Mouse (Mus musculus) yolk sac, embryonic 10.5 days (tissue): ENCODE measurements around the gene Col8a2.

Experiments used
- DNase-seq: peaks from one replicate; pipeline ENCODE4 v3.0.0-alpha.2; 2017; ENCODE audit warnings: low spot score

The Col8a2 gene

DNA sequence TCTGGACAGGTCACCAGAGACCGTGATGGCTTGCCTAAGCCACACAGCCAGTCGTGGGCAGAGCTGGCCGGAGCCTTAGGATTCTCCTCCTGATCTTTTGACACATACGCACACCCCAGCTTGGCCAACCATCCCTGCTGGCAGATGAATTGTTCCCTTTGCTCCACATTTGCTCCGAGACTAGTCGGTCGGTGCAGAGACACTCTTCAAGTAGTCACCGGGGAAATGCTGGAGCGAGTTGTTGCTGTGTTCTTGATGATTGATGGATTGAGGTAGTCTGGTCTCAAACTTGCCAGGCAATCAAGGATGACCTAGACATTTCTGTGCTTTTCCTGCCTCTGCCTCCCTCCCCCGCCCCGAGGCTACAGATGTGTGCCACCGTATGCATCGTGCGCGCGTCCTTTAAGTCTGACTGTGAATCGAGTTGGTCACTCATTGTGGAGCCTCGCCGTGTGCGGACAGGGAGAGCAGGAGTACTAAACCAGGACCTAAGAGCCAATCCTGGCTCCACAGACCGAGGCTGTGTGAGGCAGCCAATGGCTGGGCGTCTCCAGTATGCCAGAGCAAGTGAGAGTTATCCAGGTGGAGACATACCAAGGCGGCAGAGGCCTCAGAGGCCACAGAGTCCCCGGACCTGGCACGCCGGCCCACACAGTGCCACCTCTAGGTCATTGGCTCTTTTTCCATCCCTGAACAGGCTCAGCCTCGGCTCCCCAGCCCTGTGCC, 15.2 kb downstream of the Col8a2 start:
- DNase-seq: no peak

DNA sequence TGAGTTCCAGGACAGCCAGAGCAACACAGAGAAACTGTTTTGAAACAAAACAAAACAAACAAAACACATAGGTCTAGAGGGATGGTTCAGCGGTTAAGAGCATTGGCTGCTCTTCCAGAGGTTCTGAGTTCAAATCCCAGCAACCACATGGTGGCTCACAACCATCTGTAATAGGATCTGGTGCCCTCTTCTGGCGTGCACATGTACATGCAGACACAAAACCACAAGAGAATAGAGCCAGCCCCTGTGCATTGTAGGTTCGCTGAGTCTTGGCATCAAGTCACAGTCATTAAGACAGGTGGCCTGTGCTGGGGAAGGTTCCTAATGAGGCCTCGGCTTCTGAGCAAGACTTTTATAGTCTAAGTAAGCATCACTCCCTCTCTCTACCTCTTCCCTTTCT, 17.3 kb downstream of the Col8a2 start:
- no peak for DNase-seq

DNA sequence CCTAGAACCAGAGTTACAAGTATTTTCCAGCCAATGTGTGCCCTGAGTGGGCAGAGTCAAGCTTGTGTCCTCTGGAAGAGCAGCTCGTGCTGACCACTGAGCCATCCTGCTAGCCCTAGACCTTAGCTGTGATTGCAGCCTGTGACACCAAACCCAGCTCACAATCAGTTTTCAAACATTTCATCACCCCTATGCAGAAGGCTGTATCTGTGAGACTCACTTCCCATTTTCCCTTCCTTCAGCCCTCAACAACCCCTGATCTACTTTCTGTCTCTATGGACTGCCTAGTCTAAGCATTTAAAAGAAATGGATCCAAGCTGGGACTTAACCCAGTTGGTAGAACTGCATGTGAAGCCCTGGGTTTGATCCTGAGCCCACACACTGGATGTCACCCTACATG, 18.8 kb downstream of the Col8a2 start:
- DNase-seq: no peak

DNA sequence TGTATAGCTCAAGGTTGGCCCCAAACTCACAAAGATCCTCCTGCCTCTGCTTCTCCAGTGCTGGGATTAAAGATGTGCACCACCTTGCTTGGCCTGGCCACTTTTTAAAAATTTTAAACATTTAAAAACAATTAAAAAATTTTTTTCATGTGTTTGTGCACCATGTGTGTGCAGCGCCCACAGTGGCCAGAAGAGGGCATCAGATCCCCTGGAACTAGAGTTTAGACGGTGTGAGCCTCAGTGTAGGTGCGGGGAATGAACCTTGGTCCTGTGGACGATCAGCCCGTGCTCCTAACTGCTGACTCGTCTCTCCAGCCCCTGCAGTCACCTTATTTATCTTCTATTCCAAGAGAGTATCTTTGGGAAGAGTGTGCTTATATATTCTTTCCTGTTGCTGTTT, 19.5 kb downstream of the Col8a2 start:
- no peak for DNase-seq

DNA sequence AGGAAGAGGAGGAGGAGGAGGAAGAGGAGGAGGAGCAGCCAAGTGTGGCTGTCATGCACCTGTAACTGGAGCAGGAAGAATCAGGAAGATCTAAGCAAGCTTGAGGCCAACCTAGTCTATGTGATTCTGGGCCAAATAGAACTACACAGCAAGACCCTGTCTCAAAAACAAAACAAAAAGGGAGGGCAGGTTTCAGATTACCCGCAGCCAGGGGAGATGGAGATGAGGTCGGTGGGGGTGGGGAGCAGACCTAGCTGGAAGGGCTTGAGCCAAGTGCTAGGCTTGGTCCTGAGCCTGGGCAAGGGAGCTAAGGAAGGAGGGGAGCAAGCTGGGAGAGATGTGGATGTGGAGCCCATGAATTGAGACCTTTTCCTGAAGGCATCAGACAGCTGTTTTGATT, 20.2 kb downstream of the Col8a2 start:
- no peak for DNase-seq

DNA sequence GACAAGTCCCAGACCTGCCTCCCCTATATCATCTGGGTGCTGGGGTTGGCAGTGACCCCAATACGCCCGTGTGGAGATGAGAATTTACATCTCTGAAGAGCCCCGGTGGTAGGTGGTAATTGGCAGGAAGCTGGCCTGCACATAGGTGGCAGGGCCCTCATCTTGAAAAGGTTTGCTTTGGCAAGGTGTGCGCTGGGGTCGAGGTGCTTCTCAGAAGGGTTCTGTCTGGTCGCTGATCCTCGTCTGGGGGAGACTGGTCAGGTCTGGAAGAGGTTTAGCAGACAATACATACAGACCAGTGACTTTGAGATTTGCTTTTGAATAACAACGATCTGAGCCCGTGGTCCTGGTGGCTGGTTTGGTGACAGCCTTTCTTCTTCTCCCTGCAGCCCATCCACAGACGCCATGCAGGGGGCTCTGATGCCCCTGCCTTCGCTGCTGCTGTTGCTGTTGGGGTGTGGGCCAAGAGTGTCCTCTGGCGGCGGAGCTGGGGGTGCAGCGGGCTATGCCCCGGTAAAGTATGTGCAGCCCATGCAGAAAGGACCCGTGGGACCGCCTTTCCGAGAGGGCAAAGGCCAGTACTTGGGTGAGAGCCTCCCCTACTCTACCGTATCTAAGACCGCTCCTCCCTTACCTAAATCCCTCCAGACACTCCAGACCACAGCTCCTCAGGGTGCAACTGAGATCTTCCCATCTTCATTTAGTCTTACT, 22.8 kb downstream of the Col8a2 start:
- DNase-seq: no peak

DNA sequence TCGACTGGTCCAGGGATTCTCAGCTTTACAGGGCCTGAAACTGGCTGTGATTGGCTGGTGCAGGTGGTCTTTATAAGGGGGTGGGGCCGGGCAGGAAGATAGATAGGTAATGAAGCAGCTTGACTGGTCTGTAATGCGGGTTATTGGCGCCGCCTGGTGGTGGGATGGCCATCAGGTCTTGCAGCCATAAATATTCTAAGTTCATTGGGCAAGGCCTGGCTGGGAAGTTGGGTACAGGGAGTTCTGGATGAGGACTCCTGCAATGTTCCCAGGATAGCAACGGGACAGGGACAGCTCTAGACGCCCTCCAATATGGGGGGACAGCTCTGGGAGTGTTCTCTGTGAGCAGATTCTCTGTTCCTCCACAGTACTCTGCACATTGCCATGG, 23.3 kb downstream of the Col8a2 start:
- DNase-seq: peak; percentile 84

DNA sequence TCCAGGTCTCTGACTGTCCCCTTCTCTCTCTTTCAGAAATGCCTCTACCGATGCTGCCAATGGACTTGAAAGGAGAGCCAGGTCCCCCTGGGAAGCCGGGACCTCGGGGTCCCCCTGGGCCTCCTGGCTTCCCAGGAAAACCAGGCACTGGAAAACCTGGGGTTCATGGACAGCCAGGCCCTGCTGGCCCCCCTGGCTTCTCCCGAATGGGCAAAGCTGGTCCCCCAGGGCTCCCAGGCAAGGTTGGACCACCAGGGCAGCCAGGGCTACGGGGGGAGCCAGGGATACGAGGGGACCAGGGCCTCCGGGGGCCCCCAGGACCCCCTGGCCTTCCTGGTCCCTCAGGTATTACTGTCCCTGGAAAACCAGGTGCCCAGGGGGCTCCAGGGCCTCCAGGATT, 23.8 kb downstream of the Col8a2 start:
- DNase-seq: no peak

DNA sequence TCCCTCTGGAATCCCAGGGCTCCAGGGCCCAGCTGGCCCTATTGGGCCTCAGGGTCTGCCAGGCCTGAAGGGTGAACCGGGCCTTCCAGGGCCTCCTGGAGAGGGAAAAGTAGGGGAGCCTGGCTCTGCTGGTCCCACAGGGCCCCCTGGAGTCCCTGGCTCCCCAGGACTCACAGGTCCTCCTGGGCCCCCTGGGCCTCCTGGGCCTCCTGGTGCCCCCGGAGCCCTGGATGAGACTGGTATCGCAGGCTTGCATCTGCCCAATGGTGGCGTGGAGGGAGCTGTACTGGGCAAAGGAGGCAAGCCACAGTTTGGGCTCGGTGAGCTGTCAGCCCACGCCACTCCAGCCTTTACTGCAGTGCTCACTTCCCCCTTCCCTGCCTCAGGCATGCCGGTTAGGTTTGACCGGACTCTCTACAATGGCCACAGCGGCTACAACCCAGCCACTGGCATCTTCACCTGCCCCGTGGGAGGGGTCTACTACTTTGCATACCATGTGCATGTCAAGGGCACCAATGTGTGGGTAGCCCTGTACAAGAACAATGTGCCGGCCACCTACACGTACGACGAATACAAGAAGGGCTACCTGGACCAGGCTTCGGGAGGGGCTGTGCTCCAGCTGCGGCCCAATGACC, 25.1 kb downstream of the Col8a2 start:
- DNase-seq: no peak

DNA sequence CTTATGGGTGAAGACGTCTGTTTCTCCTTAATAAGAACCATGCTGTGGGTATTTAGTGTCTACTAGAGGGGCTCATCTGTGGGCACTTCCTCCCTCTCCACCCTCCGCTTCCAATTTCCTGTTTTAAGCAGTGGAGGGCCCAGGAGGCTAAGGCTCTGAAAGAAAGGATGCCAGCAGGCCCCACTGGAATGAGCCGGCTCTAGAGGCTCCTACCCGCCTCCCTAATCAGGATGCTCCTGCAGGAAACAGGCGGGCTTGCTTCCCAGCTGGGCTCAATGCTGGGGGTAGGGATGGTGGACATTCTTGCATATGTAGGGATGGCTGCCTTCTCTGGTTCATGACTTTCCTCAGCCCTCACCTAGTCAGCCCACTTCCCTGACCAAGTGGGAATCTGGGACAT, 26.6 kb downstream of the Col8a2 start:
- DNase-seq: no peak

DNA sequence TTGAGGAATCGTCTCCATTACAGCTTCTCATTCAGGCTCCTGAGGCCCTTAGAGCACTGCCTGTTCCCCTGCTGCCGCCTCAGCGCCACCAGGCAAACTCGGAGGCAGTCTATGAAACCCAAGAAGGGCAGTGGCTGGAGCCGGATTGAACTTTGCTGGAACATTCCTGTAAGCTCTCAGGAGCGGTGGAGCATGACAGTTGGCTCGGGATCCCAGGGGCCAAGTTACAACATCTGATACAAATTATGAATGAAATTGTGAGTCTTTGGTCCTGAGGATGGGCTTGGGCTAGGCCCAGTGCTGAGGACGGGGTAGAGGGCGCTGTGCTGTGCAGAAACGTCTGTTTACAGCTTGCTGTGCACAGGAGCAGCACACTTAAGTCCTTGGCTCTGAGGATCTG, 27.8 kb downstream of the Col8a2 start:
- DNase-seq: no peak

DNA sequence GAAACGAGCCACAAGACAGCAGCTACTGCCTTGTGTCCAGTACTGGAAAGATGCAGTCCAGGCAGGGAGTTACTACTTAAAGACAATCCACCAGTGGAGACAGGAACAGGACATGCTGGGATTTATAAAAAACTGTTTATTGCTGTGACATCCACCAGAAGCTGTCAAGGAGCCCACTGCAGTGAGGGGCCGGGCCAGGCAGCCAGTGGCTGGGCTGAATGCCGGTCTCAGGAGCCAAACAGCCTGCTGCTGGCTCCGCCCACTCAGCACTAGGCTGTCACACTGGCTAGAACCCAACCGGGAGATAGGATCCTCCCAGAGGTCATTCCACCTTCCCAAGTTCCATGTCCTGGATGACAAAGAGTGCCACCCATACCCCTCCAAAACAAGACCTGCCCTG, 29.3 kb downstream of the Col8a2 start:
- DNase-seq: no peak

DNA sequence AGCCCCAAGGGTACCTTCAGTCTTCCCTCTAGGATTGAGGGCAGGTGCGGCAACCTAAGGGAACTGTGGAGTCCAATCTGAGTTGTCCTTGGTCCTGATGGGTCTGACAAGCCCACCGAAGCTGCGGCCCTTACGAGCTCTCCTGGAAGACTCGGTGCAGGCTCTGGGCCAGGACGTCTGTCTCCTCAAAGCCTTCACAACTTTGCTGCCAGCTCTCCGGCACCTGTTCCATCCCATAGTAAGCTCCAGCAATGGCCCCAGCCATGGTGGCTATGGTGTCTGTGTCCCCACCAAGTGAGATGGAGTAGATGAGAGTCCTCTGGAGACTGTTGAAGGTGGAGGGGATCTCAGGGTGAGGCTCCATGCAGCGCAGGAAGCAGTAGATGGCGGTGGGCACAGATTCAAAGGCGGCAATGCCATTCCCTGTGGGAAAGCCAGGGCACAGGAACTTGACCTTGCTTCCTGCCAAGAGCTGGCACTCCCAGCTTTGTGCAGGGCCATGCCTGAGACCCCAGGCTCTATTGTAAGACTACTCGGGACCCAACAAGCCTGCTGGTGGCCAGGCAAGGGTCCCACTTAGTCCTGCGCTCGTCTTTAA, 29.9 kb downstream of the Col8a2 start:
- DNase-seq: no peak

DNA sequence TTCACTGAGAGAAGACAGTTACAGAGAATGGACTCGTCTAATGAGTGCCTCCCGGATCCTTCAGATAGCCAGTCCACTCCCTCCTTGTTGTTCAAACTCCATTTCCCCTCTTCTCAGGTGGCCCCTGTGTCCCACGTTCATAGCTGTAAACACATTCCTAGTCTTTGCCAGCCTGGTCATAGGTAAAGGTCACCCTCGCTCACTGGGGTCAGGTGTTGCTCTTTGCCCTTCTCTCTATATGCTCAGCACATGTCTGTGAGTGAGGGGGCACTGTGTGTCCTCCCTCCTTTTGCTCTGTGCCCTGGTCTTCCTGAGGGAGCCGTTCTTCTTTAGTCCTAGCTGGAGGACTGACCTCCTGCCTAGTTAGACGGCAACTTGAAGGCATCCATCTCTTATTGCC, 33.2 kb downstream of the Col8a2 start:
- DNase-seq: peak; percentile 65

DNA sequence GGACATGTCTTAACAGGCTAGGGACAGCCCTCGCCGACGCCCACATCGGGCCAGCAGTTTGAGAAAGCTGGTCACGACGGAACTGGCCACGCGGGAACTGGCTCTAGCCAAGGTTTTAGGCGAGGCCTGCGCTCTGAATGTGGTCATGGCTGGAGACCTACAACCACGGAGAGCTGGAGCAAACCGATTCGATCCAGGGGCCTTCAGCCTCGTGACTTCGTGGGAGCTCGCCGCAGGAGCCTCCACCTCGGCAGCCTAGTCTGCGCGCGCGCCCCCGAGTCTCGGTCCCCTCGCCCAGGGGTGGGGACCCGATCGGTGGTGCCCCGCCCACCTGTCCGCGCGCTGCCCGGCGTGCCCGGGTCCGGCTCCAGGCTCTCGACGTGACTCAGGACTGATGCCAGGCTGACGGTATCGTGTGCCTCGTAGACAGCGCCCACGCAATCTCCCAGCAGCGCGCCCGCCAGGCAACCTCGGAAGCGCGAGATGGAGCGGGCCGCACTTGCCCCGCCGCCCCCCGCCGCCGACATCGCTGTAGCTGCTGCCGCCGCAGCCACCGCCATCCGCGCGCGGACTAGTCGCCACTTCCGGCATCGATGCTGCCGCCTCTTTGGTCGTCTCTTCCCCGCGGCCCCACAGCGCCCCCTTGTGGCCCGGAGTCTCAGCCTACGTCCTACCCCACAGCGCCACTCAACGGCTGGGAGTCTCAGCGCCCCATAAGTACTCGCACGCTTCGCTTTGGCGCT, 34.7 kb downstream of the Col8a2 start, which contains the start of gene Adprhl2:
TSS of gene Adprhl2 (minus strand) at position 593 of the 743 bp plus-strand sequence.
- DNase-seq: peak; percentile 95

DNA sequence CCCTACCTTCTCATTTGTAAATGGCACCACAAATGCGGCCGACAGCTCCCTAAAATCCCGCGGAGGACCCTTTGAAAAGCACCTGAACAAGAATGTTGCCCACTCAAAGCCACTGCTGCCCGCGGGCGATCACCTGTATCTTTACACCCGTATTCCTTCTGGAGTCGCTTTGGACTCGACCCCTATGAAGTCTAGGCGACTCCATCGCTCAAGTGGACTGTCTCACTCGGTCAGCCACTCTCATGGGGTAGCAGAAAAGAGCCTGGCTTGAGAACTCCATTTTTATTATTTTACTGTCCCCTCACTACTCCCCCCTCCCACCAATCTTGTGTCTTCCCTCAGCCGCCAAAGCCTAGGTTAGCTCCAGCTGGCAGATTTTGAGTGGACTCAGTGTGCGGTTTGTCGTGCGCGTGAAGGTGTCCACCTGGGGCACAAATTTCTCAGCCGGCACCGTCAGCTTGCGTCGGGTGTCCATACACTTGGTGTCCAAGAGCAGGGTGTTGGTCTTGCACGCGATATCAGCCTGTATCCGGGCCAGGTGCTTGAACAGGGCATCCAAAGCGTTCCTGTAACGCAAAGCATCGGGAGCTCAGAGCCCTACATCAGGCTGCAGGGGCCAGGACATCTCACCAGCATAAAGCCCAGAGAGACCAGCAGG, 35.4 kb downstream of the Col8a2 start:
- DNase-seq: no peak

DNA sequence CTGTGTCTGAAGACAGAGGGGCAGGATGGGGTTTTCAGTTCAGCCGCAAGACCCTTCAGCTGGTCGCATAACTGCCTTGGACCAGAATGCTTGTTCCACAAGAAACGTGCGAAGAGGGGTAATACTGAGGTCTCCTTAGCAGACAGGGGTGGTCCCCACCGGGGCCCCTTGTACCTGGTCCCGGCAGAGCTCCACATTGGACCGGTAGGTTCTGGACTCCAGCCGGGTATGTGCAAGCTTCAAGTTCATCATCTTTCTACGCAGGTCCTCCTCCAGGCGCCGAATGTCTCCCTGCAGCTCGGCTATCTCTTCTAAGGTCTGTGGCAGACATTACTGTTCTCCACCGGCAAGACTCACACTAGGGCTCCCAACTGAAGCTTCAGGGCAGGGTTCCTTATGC, 36.1 kb downstream of the Col8a2 start:
- no peak for DNase-seq

DNA sequence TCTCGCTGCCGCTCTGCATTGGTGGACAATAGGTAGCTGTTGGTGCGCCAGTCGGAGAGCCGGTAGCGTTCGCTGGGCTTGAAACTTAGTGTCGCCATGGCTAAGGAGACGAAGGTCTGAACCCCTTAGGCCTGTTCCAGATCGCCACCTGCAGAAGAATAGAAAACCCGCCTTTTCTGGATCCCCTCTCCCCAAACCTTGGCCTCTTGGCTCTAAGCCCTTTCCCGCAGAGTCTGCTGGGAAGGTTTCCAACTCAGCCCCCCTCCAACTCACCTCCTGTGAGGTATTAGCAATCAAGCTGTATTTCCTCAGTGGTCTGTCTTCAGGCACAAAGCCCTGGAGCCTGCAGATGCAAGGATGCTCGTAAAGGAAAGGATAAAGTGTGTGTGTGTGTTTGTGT, 38.3 kb downstream of the Col8a2 start:
- DNase-seq: no peak

DNA sequence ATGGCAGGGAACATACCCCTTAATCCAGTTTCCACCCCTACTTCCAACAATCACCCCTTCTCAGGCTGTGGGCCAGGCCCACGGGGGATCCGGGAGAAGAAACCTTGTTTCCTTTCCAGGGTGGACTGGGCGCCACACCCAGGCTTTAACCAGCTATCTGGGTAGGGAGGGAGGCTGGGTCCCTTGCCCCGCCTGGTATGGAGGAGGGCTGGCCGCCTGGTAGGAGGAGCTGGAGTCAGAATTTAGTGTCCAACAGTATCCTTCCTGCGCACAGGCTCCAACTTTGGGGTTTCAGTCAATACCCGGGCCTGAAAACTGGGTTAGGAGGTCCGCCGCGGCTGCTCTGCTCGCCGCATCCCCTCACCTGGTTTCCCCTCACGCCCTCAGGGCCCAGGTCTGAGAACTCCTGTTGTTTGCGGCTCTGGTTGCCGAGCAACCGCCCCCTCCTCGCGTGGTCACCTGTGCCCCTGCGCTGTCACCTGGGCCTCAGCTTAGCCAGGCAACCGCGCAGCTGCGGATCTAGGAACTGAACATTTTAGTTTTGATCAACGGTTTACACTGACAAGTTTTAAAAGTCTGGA, 38.8 kb downstream of the Col8a2 start, which contains the start of gene Tekt2:
TSS of gene Tekt2 (minus strand) at position 408 of the 581 bp plus-strand sequence.
- no peak for DNase-seq

DNA sequence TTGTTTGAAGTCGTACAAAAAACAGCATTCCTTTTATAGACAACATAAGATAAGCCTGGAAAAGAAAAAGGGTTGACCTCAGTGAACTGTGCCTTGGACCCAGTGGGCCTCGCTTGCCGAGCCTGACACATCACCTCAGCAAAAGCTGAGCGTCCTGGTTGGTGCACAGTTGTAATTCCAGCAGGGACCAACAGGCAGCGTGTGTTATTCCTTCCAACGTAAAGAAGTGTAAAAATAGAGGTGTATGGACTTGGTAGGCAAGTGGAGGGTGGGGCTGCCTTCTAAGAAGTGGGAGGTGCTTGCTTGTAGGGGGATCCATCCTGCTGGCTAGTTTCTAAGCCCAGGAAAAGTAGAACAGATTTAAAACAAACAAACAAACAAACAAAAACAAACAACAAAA, 39.4 kb downstream of the Col8a2 start:
- DNase-seq: no peak

DNA sequence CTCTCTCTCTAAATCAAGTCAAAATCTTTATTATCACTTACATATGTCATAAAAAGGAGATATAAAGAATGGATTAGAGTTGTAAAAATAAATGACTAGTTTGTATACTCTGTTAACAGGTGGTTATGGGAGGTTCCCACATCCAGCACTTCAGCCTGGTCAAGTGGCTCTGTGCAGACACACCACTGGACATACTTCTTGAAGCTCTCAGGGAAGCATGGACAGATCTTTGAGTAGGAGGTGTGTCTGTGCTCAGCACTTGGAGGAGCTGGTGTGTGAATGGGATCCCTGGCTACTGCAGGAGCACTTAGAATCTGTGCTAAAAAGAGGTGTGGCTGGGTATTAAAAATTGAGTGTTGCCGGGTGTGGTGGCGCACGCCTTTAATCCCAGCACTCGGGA, 43.7 kb downstream of the Col8a2 start:
- DNase-seq: no peak
